Comparison of ENCODE assay signal across 17 mouse cellular contexts in genomic region chr5:124167621-124168020, GRCm38 (mm10). TPM values are rescaled to one million over a fixed set of nuclear protein-coding genes. Genes with fewer than 3 reads are reported as not detected.
DNase-seq lines count a peak whose midpoint lies in the region; ATAC-seq and TF ChIP-seq lines count a peak whose summit lies in the region.
"Had no signal": no experiment of that assay in that cellular context is flagged by ENCODE, and none has a peak within 500 bp of the region (broad histone marks: within the 10 kb centered on the region; RNA-seq: fewer than 3 reads in every experiment).

No protein-coding gene starts in this region.

- no peaks in the 10 kb centered on the region for H3K27me3 ChIP-seq in heart, embryonic 10.5 days (ENCODE audit: insufficient read depth, poor library complexity, severe bottlenecking)
- 0 out of 2 replicates have a peak, but pooled peaks cover 4% of the 10 kb centered on the region for H3K27me3 ChIP-seq in hindbrain, embryonic 13.5 days
- no peaks in the 10 kb centered on the region for H3K27me3 ChIP-seq in hindbrain, embryonic 11.5 days (ENCODE audit: control insufficient read depth, insufficient read depth, low read length)
- H3K27me3 ChIP-seq in neural tube, embryonic 13.5 days: no peaks in the 10 kb centered on the region
- H3K27me3 ChIP-seq: megakaryocyte, embryonic 14.5 days had no signal

- no peak for DNase-seq in heart, embryonic 10.5 days (ENCODE audit: low spot score)
- no peak for DNase-seq in heart, adult 8-10 months (ENCODE audit: low spot score)
- DNase-seq in hindbrain, embryonic 11.5 days (ENCODE audit: low spot score): no peak
- DNase-seq in neural tube, embryonic 10.5 days (ENCODE audit: extremely low spot score, low spot score): no peak
- DNase-seq: adrenal gland, postnatal 10 days; cerebellum, adult 11 months; kidney, adult 9 months; kidney, postnatal 36 days; liver; liver, postnatal 0 days had no signal

- no peaks in the 10 kb centered on the region for H3K36me3 ChIP-seq in heart, embryonic 10.5 days
- no peaks in the 10 kb centered on the region for H3K36me3 ChIP-seq in hindbrain, embryonic 13.5 days
- no peaks in the 10 kb centered on the region for H3K36me3 ChIP-seq in hindbrain, embryonic 11.5 days (ENCODE audit: control insufficient read depth, insufficient read depth, low read length)
- no peaks in the 10 kb centered on the region for H3K36me3 ChIP-seq in neural tube, embryonic 13.5 days

- peaks cover 90% of the 10 kb centered on the region for H3K4me1 ChIP-seq in heart, embryonic 10.5 days
- H3K4me1 ChIP-seq in hindbrain, embryonic 13.5 days (replicated peaks): peaks cover 75% of the 10 kb centered on the region
- peaks cover 15% of the 10 kb centered on the region for H3K4me1 ChIP-seq in hindbrain, embryonic 11.5 days (replicated peaks; ENCODE audit: control insufficient read depth, insufficient read depth, low read length)
- H3K4me1 ChIP-seq in neural tube, embryonic 13.5 days (replicated peaks): peaks cover 79% of the 10 kb centered on the region
- peaks cover 79% of the 10 kb centered on the region for H3K4me1 ChIP-seq in olfactory bulb, adult 2 months (ENCODE audit: control insufficient read depth, insufficient read depth, low read length)

- H3K9ac ChIP-seq in hindbrain, embryonic 13.5 days: no peak overlapping the region
- no peak overlapping the region for H3K9ac ChIP-seq in hindbrain, embryonic 11.5 days (ENCODE audit: low read depth, low read length)
- H3K9ac ChIP-seq in neural tube, embryonic 13.5 days: no peak overlapping the region
- H3K9ac ChIP-seq: liver, postnatal 0 days had no signal

- no peak overlapping the region for H3K4me3 ChIP-seq in heart, embryonic 10.5 days
- H3K4me3 ChIP-seq in hindbrain, embryonic 13.5 days: no peak overlapping the region
- H3K4me3 ChIP-seq in hindbrain, embryonic 11.5 days (ENCODE audit: low read depth, low read length): no peak overlapping the region
- no peak overlapping the region for H3K4me3 ChIP-seq in neural tube, embryonic 13.5 days
- no peak overlapping the region for H3K4me3 ChIP-seq in olfactory bulb, adult 2 months (ENCODE audit: insufficient read depth, low read depth, low read length)
- H3K4me3 ChIP-seq: erythroblast, embryonic 14.5 days; megakaryocyte, embryonic 14.5 days had no signal

- no peak for TF ChIP-seq POLR2A in olfactory bulb, adult 2 months (IDR thresholded peaks at IDR 0.05; ENCODE audit: insufficient read depth, low read depth, low read length)

- H3K9me3 ChIP-seq in heart, embryonic 10.5 days: no peaks in the 10 kb centered on the region
- H3K9me3 ChIP-seq in hindbrain, embryonic 13.5 days: no peaks in the 10 kb centered on the region
- no peaks in the 10 kb centered on the region for H3K9me3 ChIP-seq in hindbrain, embryonic 11.5 days (ENCODE audit: control insufficient read depth, low read length)
- no peaks in the 10 kb centered on the region for H3K9me3 ChIP-seq in neural tube, embryonic 13.5 days
- H3K9me3 ChIP-seq: megakaryocyte, embryonic 14.5 days had no signal

- WGBS in heart, embryonic 10.5 days: 60% methylated on average over 10 of the region's 10 CpGs
- 54% methylated on average over 10 of the region's 10 CpGs for WGBS in hindbrain, embryonic 13.5 days
- 70% methylated on average over 10 of the region's 10 CpGs for WGBS in hindbrain, embryonic 11.5 days
- WGBS in neural tube, embryonic 13.5 days: 32% methylated on average over 10 of the region's 10 CpGs
- whole genome bisulfite sequencing in olfactory bulb, adult 2 months: 48% methylated on average over 10 of the region's 10 CpGs

- no peak for ATAC-seq in hindbrain, embryonic 13.5 days (ENCODE audit: low FRiP score)
- no peak for ATAC-seq in hindbrain, embryonic 11.5 days (ENCODE audit: low FRiP score)
- ATAC-seq in neural tube, embryonic 13.5 days (ENCODE audit: low read depth): no peak
- ATAC-seq: forebrain, embryonic 16.5 days; liver, postnatal 0 days had no signal

- H3K27ac ChIP-seq in heart, embryonic 10.5 days: peak overlapping the region; percentile 67
- peak overlapping the region; percentile 86; the same call in 1 of the 2 replicates for H3K27ac ChIP-seq in hindbrain, embryonic 13.5 days
- H3K27ac ChIP-seq in hindbrain, embryonic 11.5 days (ENCODE audit: low read depth, low read length): no peak overlapping the region
- H3K27ac ChIP-seq in neural tube, embryonic 13.5 days (replicated peaks): peak overlapping the region; percentile 89; the same call in 1 of the 2 replicates
- H3K27ac ChIP-seq in olfactory bulb, adult 2 months (ENCODE audit: insufficient read depth, low read depth, low read length): peak overlapping the region; percentile 54
- H3K27ac ChIP-seq: stomach, postnatal 0 days had no signal

- H3K4me2 ChIP-seq in hindbrain, embryonic 13.5 days: no peak overlapping the region
- H3K4me2 ChIP-seq in hindbrain, embryonic 11.5 days (replicated peaks; ENCODE audit: low read depth, low read length): no peak overlapping the region
- H3K4me2 ChIP-seq in neural tube, embryonic 13.5 days: no peak overlapping the region

- TF ChIP-seq CTCF in olfactory bulb, adult 2 months (IDR thresholded peaks at IDR 0.05; ENCODE audit: insufficient read depth, low read depth, low read length): no peak

RNA-seq across cellular contexts. Expression of gene Arl6ip4, which starts 51.7 kb away (rescaled TPM):
- 86.9 and 116 TPM in 2 replicates for polyA plus RNA-seq in heart, embryonic 10.5 days (2016; fragmentation: Nextera tagmentation; extraction: Ambion mirVana)
- total RNA-seq in heart, adult 8-10 months (2022): 10 to 100 TPM; 34.8 to 38.4 (median 37.4) TPM
- polyA plus RNA-seq in hindbrain, embryonic 13.5 days (2015; fragmentation: Nextera tagmentation; extraction: Ambion mirVana): 71.7 and 75.1 TPM in 2 replicates
- polyA plus RNA-seq in hindbrain, embryonic 11.5 days (2014; fragmentation: Nextera tagmentation; extraction: Ambion mirVana): 80.8 and 91.5 TPM in 2 replicates
- 79.1 and 81.1 TPM in 2 replicates for polyA plus RNA-seq in neural tube, embryonic 13.5 days (2015; fragmentation: Nextera tagmentation; extraction: Ambion mirVana)
- polyA plus RNA-seq in olfactory bulb, adult 2 months (2012; ENCODE audit: insufficient read depth, insufficient read length, low replicate concordance, missing spikeins): not detected in 2 replicates

RNA-seq across cellular contexts. Expression of gene Ogfod2, which starts 55.5 kb away (rescaled TPM):
- polyA plus RNA-seq in heart, embryonic 10.5 days (2016; fragmentation: Nextera tagmentation; extraction: Ambion mirVana): 19.6 and 20.1 TPM in 2 replicates
- 10 to 100 TPM; 14.1 to 20.7 (median 19.2) TPM for total RNA-seq in heart, adult 8-10 months (2022)
- 29.4 and 34.0 TPM in 2 replicates for polyA plus RNA-seq in hindbrain, embryonic 13.5 days (2015; fragmentation: Nextera tagmentation; extraction: Ambion mirVana)
- 13.1 and 13.3 TPM in 2 replicates for polyA plus RNA-seq in hindbrain, embryonic 11.5 days (2014; fragmentation: Nextera tagmentation; extraction: Ambion mirVana)
- polyA plus RNA-seq in neural tube, embryonic 13.5 days (2015; fragmentation: Nextera tagmentation; extraction: Ambion mirVana): 34.1 TPM in 2 replicates
- not detected in 2 replicates for polyA plus RNA-seq in olfactory bulb, adult 2 months (2012; ENCODE audit: insufficient read depth, insufficient read length, low replicate concordance, missing spikeins)
